Mouse (Mus musculus) kidney, embryonic 14.5 days (tissue): ENCODE data around the gene Myadml2. TPM values are rescaled to one million over a fixed set of nuclear protein-coding genes. Genes with fewer than 3 reads are reported as not detected.
"Not testable (repeated sequence)": the region's sequence is repeated elsewhere in the genome, so short reads cannot be mapped to it uniquely, and the experiment has no call there.

Source experiments
- ATAC-seq: fragments of 200-750 bp; cut with Nextera tagmentation; 2 replicates; pipeline ENCODE4 v1.8.0; 2017; ENCODE audit warnings: moderate number of reproducible peaks, mild to moderate bottlenecking, moderate TSS enrichment, moderate library complexity; ENCODE audit not compliant: low FRiP score, low TSS enrichment
- H3K27ac ChIP-seq: fragments of 300-500 bp; sonication (generic); 2 replicates; pipeline ENCODE4 v1.5.1; 2014; ENCODE audit warnings: low read depth, mild to moderate bottlenecking, low read length, moderate library complexity, mixed read lengths
- H3K27me3 ChIP-seq: fragments of 300-500 bp; sonication (generic); 2 replicates; pipeline ENCODE4 v1.6.1; 2014; ENCODE audit warnings: mild to moderate bottlenecking, low read length; ENCODE audit not compliant: control insufficient read depth, insufficient read depth
- H3K36me3 ChIP-seq: fragments of 300-500 bp; sonication (generic); 2 replicates; pipeline ENCODE4 v1.6.1; 2014; ENCODE audit warnings: low read length, mixed read lengths; ENCODE audit not compliant: control insufficient read depth, insufficient read depth
- H3K4me1 ChIP-seq: fragments of 300-500 bp; sonication (generic); 2 replicates; pipeline ENCODE4 v1.6.1; 2014; ENCODE audit warnings: low read length, mixed read lengths; ENCODE audit not compliant: control insufficient read depth, insufficient read depth
- H3K4me2 ChIP-seq: fragments of 300-500 bp; sonication (generic); replicated peaks from 2 replicates; pipeline ENCODE4 v1.6.1; 2014; ENCODE audit warnings: low read depth, mild to moderate bottlenecking, low read length
- H3K4me3 ChIP-seq: fragments of 300-500 bp; sonication (generic); 2 replicates; pipeline ENCODE4 v1.5.1; 2014; ENCODE audit warnings: mild to moderate bottlenecking, low read length
- H3K9ac ChIP-seq: fragments of 300-500 bp; sonication (generic); 2 replicates; pipeline ENCODE4 v1.6.1; 2014; ENCODE audit warnings: low read depth, mild to moderate bottlenecking, low read length, moderate library complexity
- H3K9me3 ChIP-seq: fragments of 300-500 bp; sonication (generic); 2 replicates; pipeline ENCODE4 v1.6.1; 2016; ENCODE audit warnings: low read length; ENCODE audit not compliant: control insufficient read depth
- whole genome bisulfite sequencing: fragments of 180-500 bp; shearing (Covaris S2); extraction: QIAGEN DNeasy Blood & Tissue Kit; methylation state at CpG from one replicate; pipeline ENCODE4 v1.1.7; 2014; 5-methylcytosine and 5-hydroxymethylcytosine counted together
- polyA plus RNA-seq: library from polyadenylated mRNA; unstranded; fragments of >200 nt; fragmentation: Nextera tagmentation; extraction: Ambion mirVana; gene quantifications from 2 replicates; pipeline ENCODE4 v1.2.1, GENCODE M21; 2014

Myadml2 gene
- polyA plus RNA-seq, 1 experiment from 2014 or later: not detected

GRCm38 (mm10) chr11:120684660-120685059 lies 36.7 kb upstream of the Myadml2 start:
- H3K9me3 ChIP-seq: no peaks in the 10 kb centered on the region
- peaks cover 54% of the 10 kb centered on the region for H3K36me3 ChIP-seq

DNA sequence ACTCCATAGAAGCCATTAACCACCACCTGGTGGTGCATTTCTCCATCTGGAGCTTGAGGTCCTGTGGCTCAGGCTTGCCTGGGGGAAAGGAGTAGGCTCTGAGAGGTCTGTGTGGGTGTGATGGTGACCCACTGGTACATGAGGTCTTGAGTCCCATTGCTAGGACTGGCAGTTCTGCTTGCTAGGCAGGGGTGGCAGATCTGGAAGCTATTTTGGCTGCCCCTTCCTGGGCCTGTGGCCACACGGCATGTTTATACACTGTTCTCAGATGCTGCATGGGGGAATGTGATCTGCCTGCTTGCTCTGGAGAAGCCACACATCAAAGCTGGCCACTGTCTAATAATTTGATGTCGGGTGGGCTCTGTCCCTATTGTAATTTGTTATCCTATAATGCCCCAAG lies 36.1 kb upstream of the Myadml2 start:
- H3K4me1 ChIP-seq: no peaks in the 10 kb centered on the region
- H3K4me3 ChIP-seq: no peak overlapping the region
- no peak overlapping the region for H3K9ac ChIP-seq
- H3K27me3 ChIP-seq: no peaks in the 10 kb centered on the region
- H3K36me3 ChIP-seq: peaks cover 50% of the 10 kb centered on the region
- 68% methylated on average over 2 of the region's 2 CpGs for WGBS
- H3K9me3 ChIP-seq: no peaks in the 10 kb centered on the region
- ATAC-seq: no peak
- H3K27ac ChIP-seq: no peak overlapping the region
- no peak overlapping the region for H3K4me2 ChIP-seq

More at GRCm38 (mm10) chr11:120684660-120685059, 36.7 kb upstream of the Myadml2 start:
- ATAC-seq: no peak
- H3K4me1 ChIP-seq: no peaks in the 10 kb centered on the region
- WGBS: 86% methylated on average over 2 of the region's 2 CpGs
- H3K27me3 ChIP-seq: no peaks in the 10 kb centered on the region
- H3K9ac ChIP-seq: no peak overlapping the region
- no peak overlapping the region for H3K4me2 ChIP-seq
- no peak overlapping the region for H3K4me3 ChIP-seq
- H3K27ac ChIP-seq: no peak overlapping the region

DNA sequence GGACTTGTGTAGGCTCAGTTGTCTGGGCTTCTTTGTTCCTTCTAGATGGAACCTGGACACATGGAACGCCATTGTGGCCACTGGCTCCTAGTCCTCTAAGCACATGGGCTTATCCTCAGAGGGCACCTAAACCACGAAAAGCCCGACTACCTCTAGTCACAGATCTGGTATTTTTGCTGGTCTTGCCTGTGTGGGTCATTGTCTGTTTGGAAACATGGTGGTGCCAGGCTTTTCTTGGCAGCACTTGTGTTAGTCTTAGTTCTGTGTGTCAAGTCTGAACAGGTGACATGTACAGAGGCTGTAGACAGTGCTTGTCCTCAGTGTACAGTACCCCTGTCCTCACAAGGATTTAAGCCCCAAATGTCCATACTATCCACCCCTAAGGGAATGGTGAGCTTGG lies 35.6 kb upstream of the Myadml2 start:
- H3K9me3 ChIP-seq: no peaks in the 10 kb centered on the region
- ATAC-seq: no peak
- no peak overlapping the region for H3K9ac ChIP-seq
- H3K4me3 ChIP-seq: no peak overlapping the region
- no peak overlapping the region for H3K4me2 ChIP-seq
- peaks cover 50% of the 10 kb centered on the region for H3K36me3 ChIP-seq
- no peaks in the 10 kb centered on the region for H3K27me3 ChIP-seq
- H3K27ac ChIP-seq: no peak overlapping the region
- 98% methylated on average over 3 of the region's 3 CpGs for WGBS
- H3K4me1 ChIP-seq: no peaks in the 10 kb centered on the region

DNA sequence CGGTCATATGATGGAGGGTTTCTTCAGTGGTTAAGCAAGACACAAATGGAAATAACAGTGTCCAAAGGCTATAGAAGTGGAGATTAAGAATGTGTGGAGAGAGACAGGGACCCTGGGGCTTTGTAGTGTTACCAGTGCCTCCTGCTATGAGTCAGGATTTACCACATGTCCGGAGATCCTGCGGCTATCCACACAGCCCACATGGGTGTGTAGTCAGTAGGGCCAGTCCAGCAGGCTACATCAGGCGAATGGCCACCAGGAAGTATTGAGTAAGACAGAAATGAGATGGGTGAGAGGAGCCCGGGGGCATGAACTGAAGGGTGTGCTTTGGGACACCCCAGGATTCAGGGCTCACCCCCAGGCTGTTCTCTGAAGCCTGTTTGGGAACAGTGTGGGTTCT lies 34.7 kb upstream of the Myadml2 start:
- no peak overlapping the region for H3K9ac ChIP-seq
- no peaks in the 10 kb centered on the region for H3K4me1 ChIP-seq
- H3K9me3 ChIP-seq: no peaks in the 10 kb centered on the region
- H3K27me3 ChIP-seq: no peaks in the 10 kb centered on the region
- 94% methylated on average over 5 of the region's 5 CpGs for WGBS
- H3K4me3 ChIP-seq: no peak overlapping the region
- peaks cover 51% of the 10 kb centered on the region for H3K36me3 ChIP-seq
- ATAC-seq: no peak
- H3K27ac ChIP-seq: no peak overlapping the region
- H3K4me2 ChIP-seq: no peak overlapping the region

DNA sequence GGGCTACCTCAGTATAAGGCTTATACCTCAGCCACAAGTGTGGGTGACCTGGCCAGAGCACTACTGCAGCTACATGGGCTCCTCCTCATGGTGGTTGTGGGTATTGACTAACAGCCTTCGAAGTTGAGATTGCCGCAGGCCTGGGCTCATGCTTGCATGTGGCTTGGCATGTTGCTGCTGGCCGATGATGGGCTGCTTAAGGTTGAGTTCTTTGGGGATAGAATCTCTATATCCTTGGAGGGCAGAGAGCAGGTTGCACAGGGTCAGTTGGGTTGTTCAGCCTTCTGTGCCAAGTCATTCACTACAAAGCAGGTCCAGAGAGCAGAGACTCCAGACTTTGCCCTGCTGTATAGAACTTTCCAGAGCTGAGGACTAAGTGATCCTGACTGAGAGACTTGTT lies 32.0 kb upstream of the Myadml2 start:
- Histone ChIP-seq H3K27ac (no peak overlapping the region), H3K27me3 (no peaks in the 10 kb centered on the region), H3K4me2 (no peak overlapping the region), H3K4me3 (no peak overlapping the region), H3K36me3 (peaks cover 53% of the 10 kb centered on the region), H3K4me1 (no peaks in the 10 kb centered on the region), H3K9me3 (no peaks in the 10 kb centered on the region), H3K9ac (no peak overlapping the region)
- WGBS: 83% methylated on average over 3 of the region's 3 CpGs
- ATAC-seq: no peak

GRCm38 (mm10) chr11:120676951-120677350 lies 29.0 kb upstream of the Myadml2 start:
- no peak for ATAC-seq
- Histone ChIP-seq H3K36me3 (peaks cover 41% of the 10 kb centered on the region), H3K9ac (no peak overlapping the region), H3K4me2 (no peak overlapping the region), H3K27ac (no peak overlapping the region), H3K4me1 (peaks cover 9% of the 10 kb centered on the region), H3K27me3 (no peaks in the 10 kb centered on the region), H3K9me3 (no peaks in the 10 kb centered on the region), H3K4me3 (no peak overlapping the region)
- 94% methylated on average over 4 of the region's 4 CpGs for WGBS

GRCm38 (mm10) chr11:120675875-120676274 lies 27.9 kb upstream of the Myadml2 start:
- not testable (repeated sequence) for H3K27me3 ChIP-seq, H3K9me3 ChIP-seq, ATAC-seq, H3K27ac ChIP-seq, H3K4me1 ChIP-seq, H3K4me2 ChIP-seq, H3K4me3 ChIP-seq, H3K9ac ChIP-seq
- peaks cover 34% of the 10 kb centered on the region for H3K36me3 ChIP-seq
- 67% methylated on average over 2 of the region's 5 CpGs for WGBS

- Histone ChIP-seq H3K27me3 (no peaks in the 10 kb centered on the region), H3K4me2 (peak overlapping the region; percentile 60), H3K9me3 (no peaks in the 10 kb centered on the region), H3K36me3 (peaks cover 17% of the 10 kb centered on the region), H3K9ac (peak overlapping the region; percentile 79), H3K4me1 (peaks cover 9% of the 10 kb centered on the region), H3K27ac (peak overlapping the region; percentile 57; the same call in 1 of the 2 replicates), H3K4me3 (peak overlapping the region; percentile 67)
- peak; percentile 8; the same call in 1 of the 2 replicates for ATAC-seq
- WGBS: 40% methylated on average over 12 of the region's 12 CpGs
Observed at GRCm38 (mm10) chr11:120673594-120674122, 25.7 kb upstream of the Myadml2 start.

- under 1% methylated on average over 82 of the region's 83 CpGs for WGBS
- H3K27me3 ChIP-seq: no peaks in the 10 kb centered on the region
Observed at GRCm38 (mm10) chr11:120672687-120673593, 25.0 kb upstream of the Myadml2 start, which contains the start of gene Aspscr1. TSS of gene Aspscr1 (plus strand) at chr11:120672973.

More at GRCm38 (mm10) chr11:120672687-120673593, 25.0 kb upstream of the Myadml2 start, which contains the start of gene Aspscr1:
- H3K4me1 ChIP-seq: peaks cover 9% of the 10 kb centered on the region
- peak within 1 kb of the TSS; percentile 57 for H3K27ac ChIP-seq
- H3K9me3 ChIP-seq: no peaks in the 10 kb centered on the region
- peak within 1 kb of the TSS; percentile 79 for H3K9ac ChIP-seq
- H3K36me3 ChIP-seq: peaks cover 10% of the 10 kb centered on the region; the same call in 1 of the 2 replicates
- H3K4me2 ChIP-seq: peak within 1 kb of the TSS; percentile 60
- ATAC-seq: peak; percentile 96
- H3K4me3 ChIP-seq: peak within 1 kb of the TSS; percentile 67
